Mouse (Mus musculus) neural tube, embryonic 13.5 days (tissue): ENCODE measurements at regions not wholly inside any gene's neighbourhood (a gene's known extent, or its start where the extent isn't known, plus 50 kb on each side); places are given as distances from the start of the nearest gene placed in this dataset.

Experiments
- ATAC-seq: fragments of 200-750 bp; cut with Nextera tagmentation; 2 replicates; pipeline ENCODE4 v1.8.0; 2017; ENCODE audit warnings: low read depth, mild to moderate bottlenecking, moderate TSS enrichment, moderate library complexity
- H3K27ac ChIP-seq: fragments of 300-500 bp; sonication (generic); replicated peaks from 2 replicates; pipeline ENCODE4 v1.5.1; 2015; ENCODE audit warnings: moderate library complexity, mild to moderate bottlenecking, inconsistent platforms
- H3K27me3 ChIP-seq: fragments of 300-500 bp; sonication (generic); 2 replicates; pipeline ENCODE4 v1.6.1; 2015; ENCODE audit warnings: mild to moderate bottlenecking, inconsistent platforms
- H3K36me3 ChIP-seq: fragments of 300-500 bp; sonication (generic); 2 replicates; pipeline ENCODE4 v1.6.1; 2015; ENCODE audit warnings: mild to moderate bottlenecking, inconsistent platforms
- H3K4me1 ChIP-seq: fragments of 300-500 bp; sonication (generic); replicated peaks from 2 replicates; pipeline ENCODE4 v1.6.1; 2015; ENCODE audit warnings: inconsistent platforms
- H3K4me2 ChIP-seq: fragments of 300-500 bp; sonication (generic); 2 replicates; pipeline ENCODE4 v1.6.1; 2015; ENCODE audit warnings: inconsistent platforms, mild to moderate bottlenecking, moderate library complexity
- H3K4me3 ChIP-seq: fragments of 300-500 bp; sonication (generic); 2 replicates; pipeline ENCODE4 v1.5.1; 2015; ENCODE audit warnings: mild to moderate bottlenecking, inconsistent platforms
- H3K9ac ChIP-seq: fragments of 300-500 bp; sonication (generic); 2 replicates; pipeline ENCODE4 v1.6.1; 2015; ENCODE audit warnings: moderate library complexity, mild to moderate bottlenecking, inconsistent platforms
- H3K9me3 ChIP-seq: fragments of 300-500 bp; sonication (generic); 2 replicates; pipeline ENCODE4 v1.6.1; 2016; ENCODE audit warnings: inconsistent platforms
- WGBS: fragments of 180-500 bp; shearing (Covaris S2); methylation state at CpG from one replicate; pipeline ENCODE4 v1.1.7; 2015; 5-methylcytosine and 5-hydroxymethylcytosine counted together

DNA sequence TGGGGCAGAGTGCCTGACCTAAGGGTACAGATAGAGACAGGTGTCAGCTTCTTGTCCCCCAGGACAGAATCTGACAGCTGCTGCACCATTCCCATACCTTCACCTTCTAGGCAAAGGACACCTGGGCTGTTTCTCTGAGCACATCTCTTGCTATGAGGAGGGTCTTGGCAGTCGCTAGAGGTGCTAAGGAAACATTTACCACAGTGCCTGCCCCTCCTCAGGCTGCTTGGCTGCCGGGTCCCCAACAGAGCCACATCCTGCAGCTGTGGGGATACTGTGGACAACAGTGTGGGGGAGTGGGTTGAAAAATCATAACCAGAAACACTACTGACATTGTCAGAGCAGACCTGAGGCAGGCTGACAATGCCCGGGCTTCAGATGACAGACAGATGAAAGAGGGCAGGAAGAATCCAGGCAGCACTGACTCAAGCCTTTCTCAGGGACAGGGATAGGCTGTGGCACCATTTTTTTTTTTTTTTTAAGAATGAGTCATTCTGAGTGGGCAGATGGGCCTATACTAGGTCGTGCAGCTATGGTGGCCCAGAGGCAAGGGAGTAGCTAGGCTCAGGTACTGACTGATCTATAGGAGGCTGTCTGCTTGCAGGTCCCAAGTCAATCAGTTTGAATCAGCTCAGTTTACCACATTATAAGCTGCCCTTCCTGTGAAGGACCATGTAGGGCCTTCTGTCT is 150.7 kb upstream of the A230072I06Rik start:
- Histone ChIP-seq H3K4me3 (no peak overlapping the region), H3K27me3 (peaks cover 55% of the 10 kb centered on the region), H3K27ac (no peak overlapping the region; the same call in 1 of the 2 replicates), H3K4me1 (peaks cover 31% of the 10 kb centered on the region), H3K36me3 (no peaks in the 10 kb centered on the region), H3K9me3 (no peaks in the 10 kb centered on the region), H3K9ac (no peak overlapping the region), H3K4me2 (0 out of 2 replicates have a peak overlapping the region, but pooled peaks have one; percentile 13)
- ATAC-seq = 0 out of 2 replicates have a peak, but pooled peaks have one; percentile 34
- WGBS = 19% methylated on average over 4 of the region's 4 CpGs

DNA sequence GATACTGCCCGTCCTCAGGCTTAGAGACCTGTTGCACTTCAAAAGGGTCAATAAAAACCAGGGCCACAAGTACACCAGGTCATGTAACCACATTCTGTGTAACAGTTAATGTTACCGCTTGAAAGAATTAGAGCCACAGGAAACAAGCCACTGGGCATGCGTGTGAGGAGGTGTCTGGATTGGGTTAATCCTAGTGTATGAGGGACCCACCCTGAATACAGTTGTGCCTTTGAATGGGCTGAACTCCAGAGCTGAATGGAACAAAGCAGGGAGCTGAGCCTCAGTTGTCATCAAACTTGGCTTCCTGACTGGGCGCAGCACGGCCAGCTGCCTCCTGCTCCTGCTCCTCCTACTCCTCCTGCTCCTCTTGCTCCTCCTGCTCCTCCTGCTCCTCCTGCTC is 148.0 kb upstream of the A230072I06Rik start:
- ATAC-seq = no peak
- Histone ChIP-seq H3K4me3 (no peak overlapping the region), H3K27me3 (peaks cover 68% of the 10 kb centered on the region), H3K4me2 (no peak overlapping the region), H3K9ac (no peak overlapping the region), H3K9me3 (no peaks in the 10 kb centered on the region), H3K4me1 (peaks cover 32% of the 10 kb centered on the region), H3K36me3 (no peaks in the 10 kb centered on the region), H3K27ac (no peak overlapping the region)
- WGBS = 48% methylated on average over 5 of the region's 5 CpGs

DNA sequence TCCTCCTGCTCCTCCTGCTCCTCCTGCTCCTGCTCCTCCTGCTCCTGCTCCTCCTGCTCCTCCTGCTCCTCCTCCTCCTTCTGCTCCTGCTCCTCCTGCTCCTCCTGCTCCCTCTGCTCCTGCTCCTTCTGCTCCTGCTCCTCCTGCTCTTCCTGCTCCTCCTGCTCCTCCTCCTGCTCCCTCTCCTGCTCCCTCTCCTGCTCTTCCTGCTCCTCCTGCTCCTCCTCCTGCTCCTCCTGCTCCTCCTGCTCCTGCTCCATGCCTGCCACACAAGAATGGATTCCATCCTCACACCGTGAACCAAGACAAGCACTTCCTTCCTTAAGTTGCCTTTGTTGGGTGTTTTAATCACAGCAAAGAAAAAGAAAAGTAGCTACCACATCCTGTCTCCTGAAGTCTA is 144.4 kb upstream of the A230072I06Rik start:
- Histone ChIP-seq H3K36me3 (no peaks in the 10 kb centered on the region), H3K9me3 (no peaks in the 10 kb centered on the region), H3K27ac (no peak overlapping the region), H3K9ac (no peak overlapping the region), H3K27me3 (peaks cover 83% of the 10 kb centered on the region), H3K4me2 (no peak overlapping the region), H3K4me3 (no peak overlapping the region), H3K4me1 (0 out of 2 replicates have a peak, but pooled peaks cover 10% of the 10 kb centered on the region)
- no peak for ATAC-seq
- 75% methylated on average over 1 of the region's 1 CpGs for WGBS

DNA sequence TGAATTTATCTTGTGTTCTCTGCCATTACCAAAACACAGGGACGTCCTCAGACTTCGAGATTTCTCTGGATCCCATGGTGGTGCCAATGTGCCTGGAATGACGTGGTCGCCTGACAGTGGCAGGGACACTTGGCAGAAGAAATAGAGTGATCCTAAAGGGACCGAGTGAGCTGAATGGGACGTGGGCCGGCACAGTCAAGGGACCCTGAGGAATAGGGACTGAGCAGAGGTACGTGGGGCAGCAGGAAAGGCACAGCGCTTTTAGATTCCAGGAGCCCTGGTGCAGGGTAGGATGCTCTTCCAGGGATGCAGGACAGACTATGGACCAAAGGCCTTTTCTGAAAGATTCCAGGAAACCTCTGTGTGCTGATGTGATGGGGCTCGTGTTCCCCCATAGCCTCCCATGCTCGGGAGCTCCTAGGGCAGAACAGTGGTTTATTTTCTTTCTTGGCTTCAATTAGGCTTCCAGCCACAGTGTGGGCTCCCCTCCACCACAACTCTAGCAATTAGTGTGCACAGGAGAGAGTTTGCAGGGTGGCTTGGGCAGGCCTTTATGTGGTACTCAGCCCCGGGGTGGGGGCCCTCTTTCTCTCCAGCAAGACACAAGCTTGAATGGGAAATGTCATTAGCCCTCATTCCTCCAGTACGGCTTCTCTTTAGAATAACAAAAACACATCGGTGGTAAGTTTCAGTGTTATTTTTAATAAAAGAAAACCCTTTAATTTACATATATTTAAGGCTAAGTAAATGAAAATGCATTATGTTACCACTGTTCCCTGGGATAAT is 143.0 kb upstream of the A230072I06Rik start:
- H3K4me3 ChIP-seq = no peak overlapping the region
- H3K4me2 ChIP-seq = no peak overlapping the region
- no peak overlapping the region for H3K9ac ChIP-seq
- no peaks in the 10 kb centered on the region for H3K36me3 ChIP-seq
- H3K4me1 ChIP-seq = 0 out of 2 replicates have a peak, but pooled peaks cover 14% of the 10 kb centered on the region
- H3K9me3 ChIP-seq = no peaks in the 10 kb centered on the region
- no peak for ATAC-seq
- H3K27ac ChIP-seq = no peak overlapping the region
- WGBS = 59% methylated on average over 14 of the region's 14 CpGs
- peaks cover 81% of the 10 kb centered on the region for H3K27me3 ChIP-seq

DNA sequence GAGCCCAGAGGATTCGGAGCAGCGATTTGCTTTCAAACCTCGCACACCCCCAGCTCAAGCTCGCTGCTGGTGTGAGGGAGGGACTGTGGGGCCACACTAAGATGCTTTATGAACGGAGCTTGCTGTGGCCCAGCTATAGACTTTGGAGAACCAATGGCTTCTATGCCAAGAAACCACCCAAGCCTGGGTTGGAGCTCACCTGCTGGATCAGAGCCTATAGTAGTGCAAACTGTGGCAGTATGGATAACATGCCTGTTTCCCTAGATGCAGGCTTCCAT is 142.5 kb upstream of the A230072I06Rik start:
- WGBS = 51% methylated on average over 5 of the region's 5 CpGs
- H3K4me1 ChIP-seq = 0 out of 2 replicates have a peak, but pooled peaks cover 14% of the 10 kb centered on the region
- no peaks in the 10 kb centered on the region for H3K36me3 ChIP-seq
- H3K9ac ChIP-seq = no peak overlapping the region
- no peak for ATAC-seq
- H3K9me3 ChIP-seq = no peaks in the 10 kb centered on the region
- no peak overlapping the region for H3K27ac ChIP-seq
- H3K4me2 ChIP-seq = no peak overlapping the region
- H3K4me3 ChIP-seq = no peak overlapping the region
- H3K27me3 ChIP-seq = peaks cover 84% of the 10 kb centered on the region

DNA sequence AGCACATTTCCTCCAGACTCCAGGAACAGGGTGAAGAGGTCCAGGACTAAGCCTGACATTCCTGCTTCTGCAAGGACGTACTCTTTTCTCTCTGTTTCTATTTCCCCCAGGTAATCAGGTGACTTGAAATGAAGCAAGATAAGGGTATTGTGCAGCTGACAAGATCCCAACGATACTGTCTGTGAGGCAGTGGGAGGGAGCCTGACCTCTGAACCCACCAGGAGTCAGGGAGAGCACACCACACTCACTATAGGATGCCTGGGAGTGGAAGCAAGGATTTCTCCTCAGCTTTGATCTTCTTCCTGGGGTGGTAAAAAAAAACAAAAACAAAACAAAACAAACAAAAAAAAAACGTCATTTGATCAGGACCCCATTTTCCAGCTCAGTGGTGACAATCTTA is 141.1 kb upstream of the A230072I06Rik start:
- Histone ChIP-seq H3K9me3 (no peaks in the 10 kb centered on the region), H3K9ac (no peak overlapping the region), H3K4me2 (no peak overlapping the region), H3K4me3 (no peak overlapping the region), H3K27ac (no peak overlapping the region), H3K36me3 (no peaks in the 10 kb centered on the region), H3K4me1 (0 out of 2 replicates have a peak, but pooled peaks cover 14% of the 10 kb centered on the region), H3K27me3 (peaks cover 73% of the 10 kb centered on the region)
- WGBS = 33% methylated on average over 3 of the region's 3 CpGs
- no peak for ATAC-seq

DNA sequence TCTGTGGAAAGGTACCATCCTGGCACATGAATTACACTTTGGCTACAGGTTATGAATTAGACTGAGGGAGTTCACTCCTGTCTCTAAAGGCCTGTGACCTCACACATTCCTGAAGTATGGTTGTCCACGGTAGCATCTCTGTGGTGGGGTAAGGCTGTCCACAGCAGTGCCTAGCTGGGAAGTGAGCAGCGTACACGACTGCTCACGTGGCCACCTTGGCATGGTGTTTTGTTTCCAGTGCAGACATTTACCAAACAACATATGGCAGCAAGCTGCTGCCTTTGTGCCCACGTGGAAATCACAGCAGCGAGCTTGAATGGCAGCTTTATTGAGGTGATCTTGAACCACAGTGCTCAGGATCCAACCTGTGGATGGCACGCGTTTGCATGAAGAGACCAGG is 140.7 kb upstream of the A230072I06Rik start:
- no peak for ATAC-seq

DNA sequence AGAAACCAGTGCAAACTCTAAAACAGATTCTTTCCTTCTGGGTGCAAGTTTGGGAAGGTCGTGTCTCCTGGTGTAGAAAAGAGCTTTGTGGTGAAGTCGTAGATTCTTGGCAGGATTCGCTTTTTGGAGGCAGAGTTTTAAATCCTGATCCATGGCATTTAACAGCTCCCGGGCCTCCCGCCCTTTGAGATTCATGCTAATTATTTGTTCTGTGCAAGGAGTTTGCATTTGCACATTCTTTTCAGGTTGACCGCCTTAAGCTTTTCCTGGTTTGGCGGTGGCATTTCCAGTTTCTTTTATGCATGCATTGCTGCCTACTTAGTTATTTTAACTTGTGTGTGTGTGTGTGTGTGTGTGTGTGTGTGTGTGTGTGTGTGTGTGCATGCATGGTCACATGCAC is 126.9 kb upstream of the A230072I06Rik start:
- no peak overlapping the region for H3K9ac ChIP-seq
- WGBS = 29% methylated on average over 7 of the region's 7 CpGs
- H3K9me3 ChIP-seq = no peaks in the 10 kb centered on the region
- H3K4me2 ChIP-seq = no peak overlapping the region
- no peak overlapping the region for H3K27ac ChIP-seq
- 0 out of 2 replicates have a peak, but pooled peaks cover 10% of the 10 kb centered on the region for H3K4me1 ChIP-seq
- H3K36me3 ChIP-seq = no peaks in the 10 kb centered on the region
- no peak overlapping the region for H3K4me3 ChIP-seq
- peaks cover 23% of the 10 kb centered on the region for H3K27me3 ChIP-seq
- ATAC-seq = no peak

More for the DNA sequence above, 140.7 kb upstream of the A230072I06Rik start:
- Histone ChIP-seq H3K27ac (no peak overlapping the region), H3K9ac (no peak overlapping the region), H3K9me3 (no peaks in the 10 kb centered on the region), H3K4me1 (0 out of 2 replicates have a peak, but pooled peaks cover 14% of the 10 kb centered on the region), H3K36me3 (no peaks in the 10 kb centered on the region), H3K4me3 (no peak overlapping the region), H3K4me2 (no peak overlapping the region), H3K27me3 (peaks cover 70% of the 10 kb centered on the region)
- WGBS = 58% methylated on average over 8 of the region's 8 CpGs

DNA sequence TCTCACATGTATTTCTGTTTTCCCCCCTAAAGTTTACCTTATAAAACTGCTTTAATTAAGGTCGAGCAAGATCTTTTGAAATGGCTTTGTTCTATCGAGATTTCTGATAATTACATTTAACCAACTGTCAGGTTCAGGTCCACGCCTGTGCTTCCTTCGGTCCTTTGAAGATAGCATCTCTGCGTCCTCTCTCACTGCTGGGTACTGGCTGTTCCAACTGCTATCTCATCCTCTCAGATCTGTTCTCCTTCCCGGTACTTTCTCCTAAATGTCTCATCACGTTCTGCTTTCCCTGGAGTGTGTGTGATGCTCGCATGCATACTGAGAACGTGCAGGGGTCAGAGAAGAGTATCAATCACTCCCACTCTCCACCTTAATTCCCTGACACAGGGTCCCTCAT is 125.8 kb upstream of the A230072I06Rik start:
- Histone ChIP-seq H3K27ac (no peak overlapping the region), H3K36me3 (no peaks in the 10 kb centered on the region), H3K9me3 (no peaks in the 10 kb centered on the region), H3K4me3 (no peak overlapping the region), H3K27me3 (peaks cover 23% of the 10 kb centered on the region), H3K4me1 (0 out of 2 replicates have a peak, but pooled peaks cover 10% of the 10 kb centered on the region), H3K9ac (no peak overlapping the region), H3K4me2 (no peak overlapping the region)
- no peak for ATAC-seq
- 73% methylated on average over 9 of the region's 9 CpGs for WGBS

DNA sequence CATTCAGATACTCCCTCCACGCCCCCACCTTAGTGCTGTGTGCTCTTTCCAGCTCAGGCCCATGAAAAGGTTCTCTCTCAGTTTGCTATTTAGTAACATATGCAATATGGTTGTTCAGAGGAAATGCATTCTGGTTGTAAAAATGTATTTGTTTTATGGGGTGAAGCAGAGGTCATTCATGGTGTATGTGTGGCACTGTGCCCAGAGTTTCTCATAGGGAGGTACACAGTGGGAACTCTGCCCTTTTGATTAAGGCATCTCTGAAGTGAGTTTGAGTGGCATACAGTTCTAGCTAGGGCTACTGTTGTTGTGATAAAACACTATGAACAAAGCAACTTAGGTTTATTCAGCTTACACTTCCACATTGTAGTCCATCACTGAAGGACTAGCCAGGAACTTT is 121.7 kb upstream of the A230072I06Rik start:
- H3K36me3 ChIP-seq = no peaks in the 10 kb centered on the region
- ATAC-seq = no peak
- H3K4me2 ChIP-seq = no peak overlapping the region
- no peak overlapping the region for H3K27ac ChIP-seq
- 0 out of 2 replicates have a peak, but pooled peaks cover 8% of the 10 kb centered on the region for H3K4me1 ChIP-seq
- H3K9me3 ChIP-seq = no peaks in the 10 kb centered on the region
- peaks cover 20% of the 10 kb centered on the region for H3K27me3 ChIP-seq
- no peak overlapping the region for H3K4me3 ChIP-seq
- WGBS = 88% methylated on average over 1 of the region's 1 CpGs
- H3K9ac ChIP-seq = no peak overlapping the region

DNA sequence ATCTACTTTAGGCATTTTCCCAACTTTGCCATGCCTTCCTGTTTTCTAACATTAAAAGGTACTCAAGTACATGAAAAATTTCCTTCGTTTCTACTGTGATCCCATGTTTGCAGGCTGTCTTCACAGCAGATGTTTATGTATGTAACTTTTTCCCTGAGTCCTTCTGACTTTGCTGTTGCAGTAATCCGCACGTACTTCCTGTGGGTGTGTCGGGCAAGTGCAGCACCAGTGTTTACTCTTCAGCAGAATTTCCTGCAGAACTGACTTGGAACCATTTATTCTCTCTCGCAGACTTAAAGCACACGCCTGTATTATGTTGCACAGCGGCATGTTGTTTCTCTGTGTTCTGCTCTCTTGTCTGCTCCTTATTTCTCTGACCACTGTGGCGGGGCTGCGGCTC is 120.4 kb upstream of the A230072I06Rik start:
- ATAC-seq = no peak
- Histone ChIP-seq H3K4me2 (no peak overlapping the region), H3K9ac (no peak overlapping the region), H3K36me3 (no peaks in the 10 kb centered on the region), H3K27ac (no peak overlapping the region), H3K4me1 (peaks cover 12% of the 10 kb centered on the region), H3K9me3 (no peaks in the 10 kb centered on the region), H3K27me3 (peaks cover 33% of the 10 kb centered on the region), H3K4me3 (no peak overlapping the region)
- WGBS = 90% methylated on average over 9 of the region's 9 CpGs

DNA sequence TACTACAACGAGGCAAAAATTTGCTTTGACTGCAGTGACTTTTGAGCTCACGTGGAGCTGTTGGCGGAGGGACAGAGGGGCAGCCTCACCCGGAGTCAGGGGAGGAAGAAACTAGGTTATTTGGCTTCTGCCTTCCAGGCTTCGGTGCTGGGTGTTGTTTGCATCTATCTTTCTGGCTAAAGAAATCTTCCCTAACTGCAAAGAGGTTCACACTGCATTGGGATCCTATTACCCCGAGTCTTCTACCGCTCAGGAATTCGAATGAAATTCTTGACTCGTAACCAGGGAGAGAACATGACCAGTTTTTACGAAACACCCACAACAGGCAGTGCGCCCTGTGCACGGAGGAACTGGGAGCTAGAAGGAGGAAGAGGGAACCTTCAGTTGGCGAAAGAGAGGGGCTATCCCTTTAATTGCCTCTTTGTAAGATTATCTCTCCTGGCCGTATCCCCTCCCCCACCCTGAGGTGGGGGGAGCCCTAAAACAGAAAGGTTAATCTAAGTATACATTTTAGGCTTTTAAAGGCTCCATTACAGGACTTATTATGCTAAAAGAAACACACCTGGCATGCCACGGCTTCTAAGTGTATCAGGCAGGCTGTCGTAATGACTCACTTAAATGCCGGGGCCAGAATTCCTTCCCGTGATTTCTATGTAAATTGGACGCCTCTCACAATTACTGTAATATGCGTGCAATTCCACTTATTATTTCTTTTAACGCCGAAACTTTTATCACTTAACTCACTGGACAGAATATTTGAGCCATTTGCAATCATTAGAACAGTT is 115.5 kb upstream of the A230072I06Rik start:
- H3K27ac ChIP-seq = no peak overlapping the region
- no peak overlapping the region for H3K4me3 ChIP-seq
- WGBS = 9% methylated on average over 22 of the region's 22 CpGs
- H3K4me1 ChIP-seq = peaks cover 37% of the 10 kb centered on the region
- no peaks in the 10 kb centered on the region for H3K36me3 ChIP-seq
- H3K9ac ChIP-seq = no peak overlapping the region
- peak overlapping the region; percentile 43 for H3K4me2 ChIP-seq
- ATAC-seq = no peak
- H3K9me3 ChIP-seq = no peaks in the 10 kb centered on the region
- peaks cover 69% of the 10 kb centered on the region for H3K27me3 ChIP-seq
